In genomic region chr7:19178035-19178434, GRCm38 (mm10) we compare ENCODE assay signal across 8 mouse cellular contexts. TPM values are rescaled to one million over a fixed set of nuclear protein-coding genes. Genes with fewer than 3 reads are reported as not detected.
DNase-seq lines count a peak whose midpoint lies in the region; ATAC-seq and TF ChIP-seq lines count a peak whose summit lies in the region.

No protein-coding gene starts in this region.

- H3K36me3 ChIP-seq in embryonic facial prominence, embryonic 11.5 days (replicated peaks; ENCODE audit: control insufficient read depth, insufficient read depth, low read depth, low read length): no peaks in the 10 kb centered on the region
- H3K36me3 ChIP-seq in hindbrain, embryonic 11.5 days (ENCODE audit: control insufficient read depth, insufficient read depth, low read length): no peaks in the 10 kb centered on the region
- peaks cover 13% of the 10 kb centered on the region for H3K36me3 ChIP-seq in midbrain, embryonic 16.5 days (ENCODE audit: control insufficient read depth, insufficient read depth, low read length)
- no peaks in the 10 kb centered on the region for H3K36me3 ChIP-seq in lung, postnatal 0 days (ENCODE audit: insufficient read depth, low read length)

- WGBS in embryonic facial prominence, embryonic 11.5 days: 6% methylated on average over 18 of the region's 18 CpGs
- WGBS in hindbrain, embryonic 11.5 days: 8% methylated on average over 18 of the region's 18 CpGs
- 6% methylated on average over 18 of the region's 18 CpGs for WGBS in midbrain, embryonic 16.5 days
- WGBS in lung, postnatal 0 days: 8% methylated on average over 15 of the region's 18 CpGs

- peaks cover 47% of the 10 kb centered on the region for H3K27me3 ChIP-seq in embryonic facial prominence, embryonic 11.5 days (ENCODE audit: control insufficient read depth, insufficient read depth, low read length)
- H3K27me3 ChIP-seq in hindbrain, embryonic 11.5 days (ENCODE audit: control insufficient read depth, insufficient read depth, low read length): peaks cover 41% of the 10 kb centered on the region
- peaks cover 3% of the 10 kb centered on the region for H3K27me3 ChIP-seq in midbrain, embryonic 16.5 days (ENCODE audit: control insufficient read depth, insufficient read depth, low read depth, low read length)
- H3K27me3 ChIP-seq in lung, postnatal 0 days (replicated peaks; ENCODE audit: insufficient read depth, low read length): peaks cover 37% of the 10 kb centered on the region

- intact Hi-C loops in left cerebral cortex, postnatal 36 days (cut with DNase I): loop anchor here (5.0 kb wide), 1 partner anchor 164 kb away; the partner anchor contains the start of gene Ercc1

- H3K4me2 ChIP-seq in embryonic facial prominence, embryonic 11.5 days (ENCODE audit: low read depth, low read length): 0 out of 2 replicates have a peak overlapping the region, but pooled peaks have one; percentile 0
- 0 out of 2 replicates have a peak overlapping the region, but pooled peaks have one; percentile 11 for H3K4me2 ChIP-seq in hindbrain, embryonic 11.5 days (replicated peaks; ENCODE audit: low read depth, low read length)
- H3K4me2 ChIP-seq in midbrain, embryonic 16.5 days (ENCODE audit: low read length): peak overlapping the region; percentile 74
- no peak overlapping the region for H3K4me2 ChIP-seq in lung, postnatal 0 days (replicated peaks; ENCODE audit: low read depth, low read length)

- peak; percentile 56 to 63 for DNase-seq in left cerebral cortex, postnatal 36 days (ENCODE audit: low spot score in 2 of 2)
- DNase-seq in left cerebral cortex, adult 9 months (ENCODE audit: low spot score in 2 of 2): no peak
- DNase-seq in embryonic facial prominence, embryonic 11.5 days (ENCODE audit: low spot score): no peak
- peak; percentile 28 for DNase-seq in hindbrain, embryonic 11.5 days (ENCODE audit: low spot score)
- DNase-seq in lung, postnatal 0 days (ENCODE audit: low spot score): no peak
- DNase-seq in gastrocnemius, postnatal 25 days: no peak
- no peak for DNase-seq in c-Kit-positive CD71-positive TER-119-positive erythroid progenitor cells, embryonic 14.5 days (ENCODE audit: low spot score)

- peaks cover 3% of the 10 kb centered on the region; the same call in 1 of the 2 replicates for H3K4me1 ChIP-seq in embryonic facial prominence, embryonic 11.5 days (ENCODE audit: control insufficient read depth, insufficient read depth, low read length)
- peaks cover 5% of the 10 kb centered on the region; the same call in 1 of the 2 replicates for H3K4me1 ChIP-seq in hindbrain, embryonic 11.5 days (replicated peaks; ENCODE audit: control insufficient read depth, insufficient read depth, low read length)
- H3K4me1 ChIP-seq in midbrain, embryonic 16.5 days (ENCODE audit: control insufficient read depth, insufficient read depth, low read length): peaks cover 29% of the 10 kb centered on the region
- H3K4me1 ChIP-seq in lung, postnatal 0 days (ENCODE audit: insufficient read depth, low read depth, low read length): peaks cover 16% of the 10 kb centered on the region; the same call in 1 of the 2 replicates

- ATAC-seq in embryonic facial prominence, embryonic 11.5 days (replicated peaks; ENCODE audit: insufficient number of reproducible peaks, low FRiP score, low TSS enrichment, low read depth): no peak
- no peak for ATAC-seq in hindbrain, embryonic 11.5 days (ENCODE audit: low FRiP score)
- no peak for ATAC-seq in midbrain, embryonic 16.5 days
- ATAC-seq in lung, postnatal 0 days: no peak

- H3K27ac ChIP-seq in embryonic facial prominence, embryonic 11.5 days (replicated peaks; ENCODE audit: low read depth, low read length): no peak overlapping the region
- H3K27ac ChIP-seq in hindbrain, embryonic 11.5 days (ENCODE audit: low read depth, low read length): no peak overlapping the region
- no peak overlapping the region for H3K27ac ChIP-seq in midbrain, embryonic 16.5 days (ENCODE audit: low read length)
- no peak overlapping the region for H3K27ac ChIP-seq in lung, postnatal 0 days (ENCODE audit: low read length)

- H3K9ac ChIP-seq in embryonic facial prominence, embryonic 11.5 days (replicated peaks; ENCODE audit: low read length): no peak overlapping the region
- H3K9ac ChIP-seq in hindbrain, embryonic 11.5 days (ENCODE audit: low read depth, low read length): no peak overlapping the region
- H3K9ac ChIP-seq in midbrain, embryonic 16.5 days (ENCODE audit: low read depth, low read length): peak overlapping the region; percentile 80
- no peak overlapping the region for H3K9ac ChIP-seq in lung, postnatal 0 days (replicated peaks; ENCODE audit: low read depth)

- no peak overlapping the region for H3K4me3 ChIP-seq in embryonic facial prominence, embryonic 11.5 days (ENCODE audit: low read depth, low read length)
- H3K4me3 ChIP-seq in hindbrain, embryonic 11.5 days (ENCODE audit: low read depth, low read length): peak overlapping the region; percentile 12; the same call in 1 of the 2 replicates
- peak overlapping the region; percentile 58 for H3K4me3 ChIP-seq in midbrain, embryonic 16.5 days (ENCODE audit: low read depth, low read length)
- no peak overlapping the region for H3K4me3 ChIP-seq in lung, postnatal 0 days (ENCODE audit: low read depth, low read length)

- TF ChIP-seq CTCF in lung, postnatal 0 days (IDR thresholded peaks at IDR 0.05): no peak

- no peaks in the 10 kb centered on the region for H3K9me3 ChIP-seq in embryonic facial prominence, embryonic 11.5 days (replicated peaks; ENCODE audit: control insufficient read depth, low read length)
- no peaks in the 10 kb centered on the region for H3K9me3 ChIP-seq in hindbrain, embryonic 11.5 days (ENCODE audit: control insufficient read depth, low read length)
- H3K9me3 ChIP-seq in midbrain, embryonic 16.5 days (replicated peaks; ENCODE audit: control insufficient read depth, low read length, poor library complexity, severe bottlenecking): no peaks in the 10 kb centered on the region
- H3K9me3 ChIP-seq in lung, postnatal 0 days (ENCODE audit: low read length): no peaks in the 10 kb centered on the region

- TF ChIP-seq EP300 in lung, postnatal 0 days (IDR thresholded peaks at IDR 0.05): no peak

RNA-seq across cellular contexts. Expression of gene Eml2, which starts 1.8 kb away (rescaled TPM):
- total RNA-seq in left cerebral cortex, postnatal 36 days (2021): 100 to 1,000 TPM; 124 to 156 TPM
- polyA plus RNA-seq in embryonic facial prominence, embryonic 11.5 days (2014; fragmentation: Nextera tagmentation; extraction: Ambion mirVana): 2.1 and 2.3 TPM in 2 replicates
- 1.4 and 2.0 TPM in 2 replicates for polyA plus RNA-seq in hindbrain, embryonic 11.5 days (2014; fragmentation: Nextera tagmentation; extraction: Ambion mirVana)
- polyA plus RNA-seq in midbrain, embryonic 16.5 days (2015; fragmentation: Nextera tagmentation; extraction: Ambion mirVana): 10.6 TPM in 2 replicates
- 17.9 and 21.7 TPM in 2 replicates for polyA plus RNA-seq in lung, postnatal 0 days (2015; fragmentation: Nextera tagmentation; extraction: Ambion mirVana)
- 1 to 10 TPM; 8.4 to 9.4 TPM for total RNA-seq in gastrocnemius, postnatal 25 days (2021)

RNA-seq across cellular contexts. Expression of gene Gipr, which starts 12.1 kb away (rescaled TPM):
- total RNA-seq in left cerebral cortex, postnatal 36 days (2021): 1 to 10 TPM in 1 of 2 experiments, under 1 TPM in 1; 0.89 to 2.6 TPM
- polyA plus RNA-seq in embryonic facial prominence, embryonic 11.5 days (2014; fragmentation: Nextera tagmentation; extraction: Ambion mirVana): 0.15 and 0.77 TPM in 2 replicates
- 0.89 and 1.7 TPM in 2 replicates for polyA plus RNA-seq in hindbrain, embryonic 11.5 days (2014; fragmentation: Nextera tagmentation; extraction: Ambion mirVana)
- 4.0 and 4.8 TPM in 2 replicates for polyA plus RNA-seq in midbrain, embryonic 16.5 days (2015; fragmentation: Nextera tagmentation; extraction: Ambion mirVana)
- 0.80 and 1.0 TPM in 2 replicates for polyA plus RNA-seq in lung, postnatal 0 days (2015; fragmentation: Nextera tagmentation; extraction: Ambion mirVana)
- total RNA-seq in gastrocnemius, postnatal 25 days (2021): not detected

RNA-seq across cellular contexts. Expression of gene Snrpd2, which starts 28.5 kb away (rescaled TPM):
- 10 to 100 TPM; 70.3 to 76.0 TPM for total RNA-seq in left cerebral cortex, postnatal 36 days (2021)
- 157 and 171 TPM in 2 replicates for polyA plus RNA-seq in embryonic facial prominence, embryonic 11.5 days (2014; fragmentation: Nextera tagmentation; extraction: Ambion mirVana)
- 143 and 149 TPM in 2 replicates for polyA plus RNA-seq in hindbrain, embryonic 11.5 days (2014; fragmentation: Nextera tagmentation; extraction: Ambion mirVana)
- 105 TPM in 2 replicates for polyA plus RNA-seq in midbrain, embryonic 16.5 days (2015; fragmentation: Nextera tagmentation; extraction: Ambion mirVana)
- 63.2 and 65.2 TPM in 2 replicates for polyA plus RNA-seq in lung, postnatal 0 days (2015; fragmentation: Nextera tagmentation; extraction: Ambion mirVana)
- 10 to 100 TPM; 48.2 to 50.0 TPM for total RNA-seq in gastrocnemius, postnatal 25 days (2021)

RNA-seq across cellular contexts. Expression of gene Qpctl, which starts 28.9 kb away (rescaled TPM):
- 10 to 100 TPM; 14.6 to 17.3 TPM for total RNA-seq in left cerebral cortex, postnatal 36 days (2021)
- 9.4 and 9.7 TPM in 2 replicates for polyA plus RNA-seq in embryonic facial prominence, embryonic 11.5 days (2014; fragmentation: Nextera tagmentation; extraction: Ambion mirVana)
- 11.7 and 12.0 TPM in 2 replicates for polyA plus RNA-seq in hindbrain, embryonic 11.5 days (2014; fragmentation: Nextera tagmentation; extraction: Ambion mirVana)
- polyA plus RNA-seq in midbrain, embryonic 16.5 days (2015; fragmentation: Nextera tagmentation; extraction: Ambion mirVana): 24.9 and 28.8 TPM in 2 replicates
- 14.1 and 14.5 TPM in 2 replicates for polyA plus RNA-seq in lung, postnatal 0 days (2015; fragmentation: Nextera tagmentation; extraction: Ambion mirVana)
- total RNA-seq in gastrocnemius, postnatal 25 days (2021): 1 to 10 TPM; 2.3 to 2.5 TPM

RNA-seq across cellular contexts. Expression of gene Gpr4, which starts 34.3 kb away (rescaled TPM):
- total RNA-seq in left cerebral cortex, postnatal 36 days (2021): 1 to 10 TPM; 2.1 to 4.6 TPM
- polyA plus RNA-seq in embryonic facial prominence, embryonic 11.5 days (2014; fragmentation: Nextera tagmentation; extraction: Ambion mirVana): 1.4 and 1.8 TPM in 2 replicates
- 1.6 and 2.6 TPM in 2 replicates for polyA plus RNA-seq in hindbrain, embryonic 11.5 days (2014; fragmentation: Nextera tagmentation; extraction: Ambion mirVana)
- polyA plus RNA-seq in midbrain, embryonic 16.5 days (2015; fragmentation: Nextera tagmentation; extraction: Ambion mirVana): 3.4 and 4.5 TPM in 2 replicates
- polyA plus RNA-seq in lung, postnatal 0 days (2015; fragmentation: Nextera tagmentation; extraction: Ambion mirVana): 2.7 and 3.1 TPM in 2 replicates
- 1 to 10 TPM; 1.7 to 2.4 TPM for total RNA-seq in gastrocnemius, postnatal 25 days (2021)

Comparison
In these comparisons a context has a peak if more than half of its experiments do, and no peak if none do; other contexts are left out.
1. DNase-seq: peak in left cerebral cortex, postnatal 36 days (2 of 2) and hindbrain, embryonic 11.5 days (single experiment); none in left cerebral cortex, adult 9 months (0 of 2), embryonic facial prominence, embryonic 11.5 days (single experiment), lung, postnatal 0 days (single experiment), gastrocnemius, postnatal 25 days (single experiment) and c-Kit-positive CD71-positive TER-119-positive erythroid progenitor cells, embryonic 14.5 days (single experiment).
2. H3K4me3 ChIP-seq: peak in hindbrain, embryonic 11.5 days (single experiment) and midbrain, embryonic 16.5 days (single experiment); none in embryonic facial prominence, embryonic 11.5 days (single experiment) and lung, postnatal 0 days (single experiment).